Mouse (Mus musculus): ENCODE measurements at regions not wholly inside any gene's neighbourhood (a gene's known extent, or its start where the extent isn't known, plus 50 kb on each side); places are given as distances from the start of the nearest gene placed in this dataset.
A peak's percentile ranks its signal among the peaks of the same experiment; 100 is the strongest.

GRCm38 (mm10) chr1:41104869-41105268, 299.5 kb downstream of the Tmem182 start:
- DNase-seq, result no peak

- no peak for DNase-seq
Observed at GRCm38 (mm10) chr1:41121636-41122175, 316.3 kb downstream of the Tmem182 start.

GRCm38 (mm10) chr1:41131410-41131809, 326.0 kb downstream of the Tmem182 start:
- DNase-seq, result no peak

GRCm38 (mm10) chr1:41133143-41133542, 327.7 kb downstream of the Tmem182 start:
- no peak for DNase-seq

GRCm38 (mm10) chr1:41133946-41134345, 328.5 kb downstream of the Tmem182 start:
- no peak for DNase-seq

GRCm38 (mm10) chr1:41139725-41140124, 334.3 kb downstream of the Tmem182 start:
- DNase-seq, result no peak

- DNase-seq, result no peak
Observed at GRCm38 (mm10) chr1:41140542-41140941, 335.1 kb downstream of the Tmem182 start.

GRCm38 (mm10) chr1:41141992-41142391, 336.6 kb downstream of the Tmem182 start:
- no peak for DNase-seq

- DNase-seq, result peak; percentile 8
Observed at GRCm38 (mm10) chr1:41152516-41152915, 347.1 kb downstream of the Tmem182 start.

GRCm38 (mm10) chr1:41153174-41153999, 348.0 kb downstream of the Tmem182 start:
- no peak for DNase-seq

GRCm38 (mm10) chr1:41154198-41154597, 348.8 kb downstream of the Tmem182 start:
- DNase-seq, result no peak

- no peak for DNase-seq
Observed at GRCm38 (mm10) chr1:41156946-41157345, 351.5 kb downstream of the Tmem182 start.

- DNase-seq, result peak; percentile 50
Observed at GRCm38 (mm10) chr1:41157651-41158513, 352.5 kb downstream of the Tmem182 start.

GRCm38 (mm10) chr1:41165878-41166786, 360.7 kb downstream of the Tmem182 start:
- no peak for DNase-seq

GRCm38 (mm10) chr1:41166787-41167420, 361.5 kb downstream of the Tmem182 start:
- no peak for DNase-seq

- DNase-seq, result no peak
Observed at GRCm38 (mm10) chr1:41186991-41187390, 381.6 kb downstream of the Tmem182 start.

- DNase-seq, result no peak
Observed at GRCm38 (mm10) chr1:41212876-41213275, 407.5 kb downstream of the Tmem182 start.

GRCm38 (mm10) chr1:41225851-41226250, 420.4 kb downstream of the Tmem182 start:
- DNase-seq, result no peak

- no peak for DNase-seq
Observed at GRCm38 (mm10) chr1:41235335-41235734, 429.9 kb downstream of the Tmem182 start.

- DNase-seq, result no peak
Observed at GRCm38 (mm10) chr1:41243000-41243399, 437.6 kb downstream of the Tmem182 start.

GRCm38 (mm10) chr1:41244627-41245026, 439.2 kb downstream of the Tmem182 start:
- no peak for DNase-seq

GRCm38 (mm10) chr1:41264214-41264613, 458.8 kb downstream of the Tmem182 start:
- peak; percentile 18 for DNase-seq

All from kidney, postnatal 10 days (tissue).